Mouse (Mus musculus) kidney, adult 2 months (tissue): ENCODE results near the gene Prox1. TPM values are rescaled to one million over a fixed set of nuclear protein-coding genes. Genes with fewer than 3 reads are reported as not detected.

Source experiments
- DNase-seq: peaks from one replicate; pipeline ENCODE4 v3.0.0; 2021
- H3K27ac ChIP-seq: fragments of 200-500 bp; 2 replicates; pipeline ENCODE4 v1.5.1; 2012; ENCODE audit warnings: low read depth, low read length, control low read depth, inconsistent platforms; ENCODE audit not compliant: insufficient read depth
- H3K27me3 ChIP-seq: fragments of 200-500 bp; replicated peaks from 2 replicates; pipeline ENCODE4 v1.6.1; 2012; ENCODE audit warnings: mild to moderate bottlenecking, moderate library complexity, low read length, inconsistent platforms; ENCODE audit not compliant: control insufficient read depth, insufficient read depth
- H3K36me3 ChIP-seq: fragments of 200-500 bp; 2 replicates; pipeline ENCODE4 v1.6.1; 2012; ENCODE audit warnings: mild to moderate bottlenecking, moderate library complexity, low read length, inconsistent platforms; ENCODE audit not compliant: control insufficient read depth, insufficient read depth
- H3K4me1 ChIP-seq: fragments of 200-500 bp; 2 replicates; pipeline ENCODE4 v1.6.1; 2011; ENCODE audit warnings: low read length; ENCODE audit not compliant: control insufficient read depth, insufficient read depth
- H3K4me3 ChIP-seq: fragments of 200-500 bp; 2 replicates; pipeline ENCODE4 v1.5.1; 2011; ENCODE audit warnings: mild to moderate bottlenecking, low read depth, low read length, control low read depth; ENCODE audit not compliant: insufficient read depth
- CTCF ChIP-seq: fragments of 200-500 bp; conservative IDR thresholded peaks from 2 replicates; pipeline ENCODE4 v1.5.1; 2011; ENCODE audit warnings: low read depth, mild to moderate bottlenecking, control low read depth, low read length, moderate library complexity, mixed read lengths; ENCODE audit not compliant: insufficient read depth, insufficient read length
- POLR2A ChIP-seq: fragments of 200-500 bp; IDR thresholded peaks from one replicate; pipeline ENCODE4 v1.6.1; 2011; ENCODE audit warnings: low read depth, low read length, control low read depth
- WGBS: fragments of 180-500 bp; shearing (Covaris S2); methylation state at CpG from one replicate; pipeline ENCODE4 v1.1.7; 2018; 5-methylcytosine and 5-hydroxymethylcytosine counted together
- polyA plus RNA-seq: library from polyadenylated mRNA; depleted of rRNA; stranded (reverse); fragments of >200 nt; gene quantifications from 2 replicates; pipeline ENCODE4 v1.2.3, GENCODE M21; 2012

The Prox1 gene
- polyA plus RNA-seq, 1 experiment = 2.7 TPM

DNA sequence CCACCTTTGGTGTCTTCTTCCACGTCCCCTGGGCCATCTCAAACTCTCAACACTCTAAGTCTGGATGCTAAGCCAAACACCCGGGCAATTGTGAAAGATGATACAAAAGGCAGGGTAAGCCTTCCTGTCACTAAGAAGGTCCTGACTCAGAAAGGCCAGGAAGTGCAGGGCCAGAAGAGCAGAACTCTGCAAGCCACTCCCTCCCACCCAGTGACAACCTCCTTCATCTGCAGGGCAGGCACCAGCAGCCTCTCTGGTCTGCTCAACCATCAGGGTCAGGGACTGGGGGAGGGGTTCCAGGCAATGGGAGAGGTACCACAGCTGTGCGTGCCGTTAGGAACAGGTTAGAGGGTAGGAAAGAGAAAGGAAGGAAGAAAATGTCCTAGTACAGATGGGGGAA lies 27.9 kb downstream of the Prox1 start:
- no peak for DNase-seq
- no peaks in the 10 kb centered on the region for H3K27me3 ChIP-seq
- H3K36me3 ChIP-seq = no peaks in the 10 kb centered on the region
- no peak overlapping the region for H3K4me3 ChIP-seq
- no peak overlapping the region for H3K27ac ChIP-seq
- TF ChIP-seq CTCF = no peak
- TF ChIP-seq POLR2A = no peak
- WGBS = 38% methylated on average over 4 of the region's 4 CpGs
- H3K4me1 ChIP-seq = no peaks in the 10 kb centered on the region

DNA sequence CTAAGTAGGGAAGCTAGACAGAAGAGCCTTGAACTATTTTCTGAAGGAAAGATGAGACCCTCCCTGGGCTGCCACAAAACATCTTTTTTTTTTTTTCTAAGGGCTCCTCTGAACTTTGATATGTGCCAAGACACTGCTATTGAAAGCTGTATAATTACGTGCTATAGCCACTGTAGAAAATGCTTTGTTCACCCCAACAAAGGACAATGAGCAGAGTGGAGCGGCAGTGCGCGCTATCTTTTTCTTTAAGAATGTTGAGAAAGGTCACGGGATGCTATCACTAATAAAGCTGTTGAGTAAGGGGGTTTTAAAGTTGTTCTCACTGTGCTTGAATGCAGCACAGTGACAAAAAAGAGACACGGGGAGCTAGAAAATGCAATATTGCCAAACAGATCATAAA lies 30.0 kb downstream of the Prox1 start:
- Histone ChIP-seq H3K27me3 (no peaks in the 10 kb centered on the region), H3K4me1 (no peaks in the 10 kb centered on the region), H3K27ac (no peak overlapping the region), H3K36me3 (no peaks in the 10 kb centered on the region), H3K4me3 (no peak overlapping the region)
- TF ChIP-seq CTCF = no peak
- TF ChIP-seq POLR2A = no peak
- 86% methylated on average over 6 of the region's 6 CpGs for WGBS
- no peak for DNase-seq

GRCm38 (mm10) chr1:190139711-190140405 lies 30.7 kb downstream of the Prox1 start:
- DNase-seq = no peak
- Histone ChIP-seq H3K4me3 (no peak overlapping the region), H3K4me1 (no peaks in the 10 kb centered on the region), H3K27me3 (no peaks in the 10 kb centered on the region), H3K36me3 (no peaks in the 10 kb centered on the region), H3K27ac (no peak overlapping the region)
- WGBS = 90% methylated on average over 13 of the region's 13 CpGs
- TF ChIP-seq POLR2A = no peak
- no peak for TF ChIP-seq CTCF

- Histone ChIP-seq H3K27me3 (no peaks in the 10 kb centered on the region), H3K36me3 (no peaks in the 10 kb centered on the region), H3K27ac (no peak overlapping the region), H3K4me3 (no peak overlapping the region), H3K4me1 (no peaks in the 10 kb centered on the region)
- no peak for TF ChIP-seq POLR2A
- 89% methylated on average over 10 of the region's 10 CpGs for WGBS
- no peak for DNase-seq
These were observed 32.6 kb downstream of the Prox1 start for GRCm38 (mm10) chr1:190137943-190138342.

DNA sequence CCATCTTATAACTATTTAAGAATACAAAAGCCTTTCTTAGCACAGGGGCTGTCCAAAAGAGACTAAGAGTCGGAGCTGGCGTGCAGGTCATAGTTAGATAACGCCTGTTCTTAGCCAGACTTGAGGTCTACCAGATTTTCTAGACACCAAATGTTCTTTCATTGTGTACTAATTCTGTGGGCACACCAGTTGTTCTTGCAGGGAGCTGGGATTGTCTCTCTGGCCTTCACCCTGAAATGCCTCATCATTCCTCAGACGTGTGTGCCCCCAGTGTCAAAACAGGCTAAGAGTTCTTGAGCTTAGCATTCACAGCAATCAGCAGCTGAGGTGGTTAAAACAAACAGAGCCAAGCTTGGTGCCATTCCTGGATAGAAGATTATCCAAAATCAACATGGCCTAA lies 37.6 kb downstream of the Prox1 start:
- DNase-seq = no peak
- TF ChIP-seq POLR2A = no peak
- TF ChIP-seq CTCF = no peak
- Histone ChIP-seq H3K4me3 (no peak overlapping the region), H3K27ac (no peak overlapping the region), H3K36me3 (no peaks in the 10 kb centered on the region), H3K4me1 (no peaks in the 10 kb centered on the region), H3K27me3 (no peaks in the 10 kb centered on the region)
- 89% methylated on average over 4 of the region's 4 CpGs for WGBS

- DNase-seq = no peak
- Histone ChIP-seq H3K4me3 (no peak overlapping the region), H3K27ac (no peak overlapping the region), H3K27me3 (no peaks in the 10 kb centered on the region), H3K4me1 (no peaks in the 10 kb centered on the region), H3K36me3 (no peaks in the 10 kb centered on the region)
- WGBS = 85% methylated on average over 4 of the region's 4 CpGs
- no peak for TF ChIP-seq CTCF
- TF ChIP-seq POLR2A = no peak
These were observed 39.6 kb downstream of the Prox1 start for GRCm38 (mm10) chr1:190130888-190131287.

DNA sequence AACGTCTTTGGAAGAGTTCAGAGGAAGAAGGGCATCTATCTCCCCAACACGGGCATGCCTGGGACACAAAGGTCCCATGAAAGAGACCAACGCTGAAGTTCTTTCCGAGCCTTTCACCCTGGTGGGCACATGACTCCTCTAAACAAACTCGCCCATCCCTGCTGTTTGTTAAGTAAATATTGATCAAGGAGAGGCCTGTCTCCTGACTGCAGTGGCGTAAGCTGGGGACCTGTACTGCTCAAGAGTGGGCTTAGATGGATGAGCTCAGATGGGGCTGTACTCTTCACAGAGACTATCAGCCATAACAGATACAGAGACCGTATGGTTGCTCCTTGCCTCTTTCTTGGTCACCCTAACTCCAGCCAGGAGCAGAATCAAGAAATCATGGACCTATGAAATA lies 41.0 kb downstream of the Prox1 start:
- Histone ChIP-seq H3K4me1 (no peaks in the 10 kb centered on the region), H3K27me3 (no peaks in the 10 kb centered on the region), H3K4me3 (no peak overlapping the region), H3K27ac (no peak overlapping the region), H3K36me3 (no peaks in the 10 kb centered on the region)
- TF ChIP-seq POLR2A (no peak), CTCF (no peak)
- 74% methylated on average over 7 of the region's 7 CpGs for WGBS
- DNase-seq = no peak

- Histone ChIP-seq H3K4me3 (no peak overlapping the region), H3K4me1 (no peaks in the 10 kb centered on the region), H3K27ac (no peak overlapping the region), H3K27me3 (no peaks in the 10 kb centered on the region), H3K36me3 (no peaks in the 10 kb centered on the region)
- DNase-seq = no peak
- TF ChIP-seq POLR2A (no peak), CTCF (no peak)
- 53% methylated on average over 12 of the region's 12 CpGs for WGBS
These were observed 41.7 kb downstream of the Prox1 start for GRCm38 (mm10) chr1:190128674-190129322.
